Mouse (Mus musculus): ENCODE data around the gene Veph1. TPM values are rescaled to one million over a fixed set of nuclear protein-coding genes. Genes with fewer than 3 reads are reported as not detected.
A peak's percentile ranks its signal among the peaks of the same experiment; 100 is the strongest.

Veph1 gene
- 6.4 and 6.8 TPM in 2 replicates for polyA plus RNA-seq (2015; fragmentation: Nextera tagmentation; extraction: Ambion mirVana)

DNA sequence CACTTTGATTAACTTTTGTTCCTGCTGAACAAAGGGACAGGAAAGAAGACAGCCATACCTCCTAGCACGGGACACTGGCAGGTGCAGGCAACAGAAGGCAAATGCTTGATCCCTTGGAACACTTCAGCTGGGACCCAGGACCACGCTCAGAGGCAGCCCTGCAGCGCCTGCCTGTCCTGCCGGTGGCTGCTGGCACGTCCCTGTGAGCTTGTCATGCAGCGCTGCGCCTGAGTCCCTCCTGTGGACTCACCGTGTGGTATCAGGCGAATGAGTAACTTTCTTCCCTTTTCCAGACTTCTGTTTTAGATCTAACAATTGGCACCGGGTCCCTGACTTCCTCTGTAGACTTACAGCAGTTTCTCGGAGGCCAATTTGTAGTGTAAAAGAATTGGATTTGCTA is at the start of gene Veph1:
Gene Veph1 (minus strand): TSS at position 293 of the 400 bp plus-strand sequence.
- H3K4me2 ChIP-seq = peak within 1 kb of the TSS; percentile 23
- H3K4me1 ChIP-seq = peaks cover 9% of the 10 kb centered on the region
- H3K27ac ChIP-seq = 0 out of 2 replicates have a peak within 1 kb of the TSS, but pooled peaks have one; percentile 40
- no peaks in the 10 kb centered on the region for H3K27me3 ChIP-seq (replicated peaks)
- peak; percentile 76; the same call in 1 of the 2 replicates for ATAC-seq (replicated peaks)
- WGBS = 13% methylated on average over 11 of the region's 11 CpGs
- H3K9ac ChIP-seq = no peak within 1 kb of the TSS
- no peak within 1 kb of the TSS for H3K4me3 ChIP-seq
- no peaks in the 10 kb centered on the region for H3K36me3 ChIP-seq (replicated peaks)
- H3K9me3 ChIP-seq = no peaks in the 10 kb centered on the region

DNA sequence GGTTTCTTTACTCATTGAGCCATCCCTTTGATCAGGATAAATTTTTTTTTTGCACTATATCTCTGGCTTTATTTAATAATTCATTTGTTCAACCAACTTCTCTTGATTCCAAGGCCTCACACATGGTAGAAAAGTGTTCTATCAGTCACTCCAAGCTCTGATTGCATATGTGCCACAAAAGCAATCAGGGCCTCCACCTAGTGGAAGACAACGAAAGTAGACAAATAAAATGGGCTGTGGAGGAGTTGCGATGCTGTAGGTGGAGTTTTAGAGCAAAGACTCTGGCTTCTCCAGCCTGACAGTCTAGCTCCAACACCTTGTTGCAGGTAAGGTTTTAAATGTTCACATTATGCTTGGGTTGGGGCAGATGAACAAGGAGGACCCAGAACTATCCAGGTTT is 44.1 kb upstream of the Veph1 start:
- Histone ChIP-seq H3K36me3 (replicated peaks) (no peaks in the 10 kb centered on the region), H3K9ac (no peak overlapping the region), H3K4me1 (no peaks in the 10 kb centered on the region), H3K4me2 (no peak overlapping the region), H3K4me3 (no peak overlapping the region), H3K27ac (no peak overlapping the region), H3K9me3 (no peaks in the 10 kb centered on the region), H3K27me3 (replicated peaks) (no peaks in the 10 kb centered on the region)
- WGBS = 81% methylated on average over 2 of the region's 2 CpGs
- ATAC-seq (replicated peaks) = no peak

DNA sequence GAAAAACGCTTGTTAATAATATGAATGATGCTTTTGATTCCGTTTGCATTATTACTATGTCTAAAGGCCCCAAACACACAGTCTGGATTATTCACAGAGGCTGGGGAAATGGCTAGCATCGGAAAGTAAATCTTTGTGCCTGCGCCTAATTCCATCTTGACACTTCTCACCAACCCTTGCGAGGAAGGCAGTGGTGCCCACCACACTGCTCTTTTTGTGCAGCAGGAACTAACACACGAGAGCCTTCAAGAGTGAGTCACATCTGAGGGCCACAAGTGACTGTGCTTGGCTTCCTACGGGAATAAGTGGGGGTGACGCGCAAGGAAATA is 35.7 kb upstream of the Veph1 start:
- no peak overlapping the region for H3K4me2 ChIP-seq
- no peak overlapping the region for H3K4me3 ChIP-seq
- 84% methylated on average over 9 of the region's 9 CpGs for WGBS
- no peak overlapping the region for H3K27ac ChIP-seq
- no peaks in the 10 kb centered on the region for H3K36me3 ChIP-seq (replicated peaks)
- H3K9me3 ChIP-seq = no peaks in the 10 kb centered on the region
- H3K4me1 ChIP-seq = 0 out of 2 replicates have a peak, but pooled peaks cover 2% of the 10 kb centered on the region
- no peaks in the 10 kb centered on the region for H3K27me3 ChIP-seq (replicated peaks)
- ATAC-seq (replicated peaks) = no peak
- H3K9ac ChIP-seq = no peak overlapping the region

DNA sequence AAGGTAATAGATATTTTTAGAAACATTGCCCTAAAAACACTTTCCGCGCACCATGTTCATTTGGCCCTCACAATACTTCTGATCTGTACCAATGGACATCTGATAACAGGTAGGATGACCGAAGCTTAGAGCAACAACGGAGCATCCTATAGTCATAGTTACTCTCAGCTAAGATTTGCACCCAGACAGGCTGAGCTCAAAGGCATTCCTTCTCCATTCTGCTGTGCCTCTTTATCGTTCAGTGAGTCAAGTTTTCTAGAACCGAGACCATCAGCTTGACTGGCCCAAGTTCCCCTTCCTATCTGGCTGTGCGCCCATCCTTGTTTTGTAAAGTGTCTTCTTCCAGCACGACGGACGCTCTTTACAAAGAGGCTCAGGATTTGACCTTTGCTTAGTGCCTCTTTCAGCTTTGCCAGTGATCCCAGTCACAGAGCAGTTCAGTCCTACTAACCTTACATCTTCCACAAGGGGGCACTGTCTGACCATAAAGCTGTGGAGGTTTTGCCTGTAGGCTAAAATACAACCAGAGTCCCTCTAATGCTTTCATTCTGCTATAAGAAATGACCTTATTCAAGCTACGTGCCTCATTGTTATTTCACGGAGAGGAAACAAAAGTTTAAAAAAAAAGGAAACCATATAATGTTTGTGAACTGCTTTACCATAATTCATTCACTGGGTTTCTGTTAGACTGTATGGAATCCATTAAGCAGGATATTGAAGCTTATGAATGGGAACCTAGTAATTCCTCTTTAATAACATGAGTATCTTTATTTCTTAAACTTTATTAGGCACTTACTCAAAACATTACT is 35.2 kb upstream of the Veph1 start:
- no peaks in the 10 kb centered on the region for H3K27me3 ChIP-seq (replicated peaks)
- H3K27ac ChIP-seq = no peak overlapping the region
- no peaks in the 10 kb centered on the region for H3K36me3 ChIP-seq (replicated peaks)
- WGBS = 47% methylated on average over 12 of the region's 12 CpGs
- H3K9me3 ChIP-seq = no peaks in the 10 kb centered on the region
- peaks cover 6% of the 10 kb centered on the region; the same call in 1 of the 2 replicates for H3K4me1 ChIP-seq
- peak; percentile 83 for ATAC-seq (replicated peaks)
- no peak overlapping the region for H3K4me3 ChIP-seq
- H3K4me2 ChIP-seq = no peak overlapping the region
- no peak overlapping the region for H3K9ac ChIP-seq

DNA sequence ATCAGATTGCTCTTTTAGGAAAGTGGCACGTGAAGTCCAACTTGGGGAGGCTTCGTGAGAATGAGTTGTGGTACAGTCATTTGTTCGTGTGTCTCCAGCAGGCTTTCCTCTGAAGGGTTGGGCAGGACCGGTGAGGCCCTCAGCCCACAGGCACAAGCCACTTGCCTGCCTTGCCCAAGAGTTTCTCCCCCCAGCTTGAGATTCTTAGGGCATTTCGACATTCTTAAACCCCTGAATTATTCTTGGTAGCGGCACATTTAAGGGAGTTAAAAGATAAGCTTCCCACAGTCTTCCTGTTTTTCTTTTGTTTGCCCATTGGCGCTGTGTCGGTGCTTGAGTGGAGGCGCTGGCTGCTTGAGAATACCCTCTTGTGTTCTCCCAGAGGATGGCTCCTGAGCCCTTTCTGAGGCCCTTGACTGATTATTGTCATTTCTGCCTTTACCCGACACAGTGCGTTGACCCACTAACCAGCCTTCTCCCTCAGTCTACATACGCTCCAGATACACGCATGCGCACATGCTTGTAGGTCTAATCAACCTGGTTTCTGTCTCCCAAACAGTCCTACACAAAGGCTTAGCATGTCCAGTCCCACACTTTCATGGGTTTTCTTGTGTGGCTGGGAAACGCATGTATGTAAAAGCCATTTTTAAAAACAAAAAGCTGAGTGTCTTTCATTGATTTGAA is 34.4 kb upstream of the Veph1 start:
- Histone ChIP-seq H3K27ac (no peak overlapping the region), H3K27me3 (replicated peaks) (no peaks in the 10 kb centered on the region), H3K9ac (no peak overlapping the region), H3K36me3 (replicated peaks) (no peaks in the 10 kb centered on the region), H3K4me3 (no peak overlapping the region), H3K4me1 (peaks cover 12% of the 10 kb centered on the region), H3K4me2 (no peak overlapping the region), H3K9me3 (no peaks in the 10 kb centered on the region)
- WGBS = 69% methylated on average over 15 of the region's 15 CpGs
- no peak for ATAC-seq (replicated peaks)

DNA sequence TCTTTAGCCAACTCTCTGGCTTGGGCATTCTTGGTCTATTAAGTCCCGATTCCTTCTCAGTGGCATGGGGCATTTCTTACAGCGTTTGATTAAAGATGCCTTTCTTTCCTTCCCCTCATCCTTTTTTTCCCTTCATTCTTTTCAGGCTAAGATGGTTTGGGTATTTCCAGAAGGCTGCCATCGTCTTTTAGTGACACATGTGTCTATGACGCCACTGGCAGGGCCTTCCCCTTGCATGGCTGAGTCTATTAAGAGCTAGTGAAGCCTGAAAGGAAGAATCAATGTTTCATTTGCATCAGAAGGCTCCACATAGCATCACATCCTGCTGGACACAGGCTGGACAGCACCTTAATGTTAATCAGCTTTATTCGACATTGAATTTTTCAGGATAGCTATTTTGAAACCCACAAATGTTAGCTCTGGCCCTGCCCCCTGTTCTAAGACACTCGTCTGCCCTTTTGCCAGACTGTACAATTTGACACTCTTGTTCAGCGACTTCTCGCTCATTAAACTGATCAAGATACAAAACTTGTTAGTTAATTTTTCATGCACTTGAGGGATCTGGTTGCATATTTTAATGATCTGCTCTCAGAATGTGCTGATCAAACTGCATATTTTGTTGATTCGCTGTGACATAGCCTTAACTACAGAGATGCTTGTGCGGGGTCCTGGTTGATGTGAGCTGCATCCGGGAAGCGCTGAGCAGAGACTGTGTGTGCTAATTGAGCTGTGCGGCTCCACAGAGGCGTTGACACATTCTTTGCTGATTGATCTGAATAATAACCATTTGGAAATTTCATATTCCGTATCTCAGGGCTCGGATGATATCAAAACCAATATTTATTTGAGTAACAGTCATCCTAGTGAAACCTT is 29.6 kb upstream of the Veph1 start:
- no peaks in the 10 kb centered on the region for H3K36me3 ChIP-seq (replicated peaks)
- 22% methylated on average over 16 of the region's 16 CpGs for WGBS
- H3K4me1 ChIP-seq = peaks cover 20% of the 10 kb centered on the region
- no peaks in the 10 kb centered on the region for H3K9me3 ChIP-seq
- H3K27ac ChIP-seq = peak overlapping the region; percentile 76
- no peak overlapping the region for H3K9ac ChIP-seq
- H3K4me3 ChIP-seq = no peak overlapping the region
- no peaks in the 10 kb centered on the region for H3K27me3 ChIP-seq (replicated peaks)
- peak; percentile 85 for ATAC-seq (replicated peaks)
- no peak overlapping the region for H3K4me2 ChIP-seq

DNA sequence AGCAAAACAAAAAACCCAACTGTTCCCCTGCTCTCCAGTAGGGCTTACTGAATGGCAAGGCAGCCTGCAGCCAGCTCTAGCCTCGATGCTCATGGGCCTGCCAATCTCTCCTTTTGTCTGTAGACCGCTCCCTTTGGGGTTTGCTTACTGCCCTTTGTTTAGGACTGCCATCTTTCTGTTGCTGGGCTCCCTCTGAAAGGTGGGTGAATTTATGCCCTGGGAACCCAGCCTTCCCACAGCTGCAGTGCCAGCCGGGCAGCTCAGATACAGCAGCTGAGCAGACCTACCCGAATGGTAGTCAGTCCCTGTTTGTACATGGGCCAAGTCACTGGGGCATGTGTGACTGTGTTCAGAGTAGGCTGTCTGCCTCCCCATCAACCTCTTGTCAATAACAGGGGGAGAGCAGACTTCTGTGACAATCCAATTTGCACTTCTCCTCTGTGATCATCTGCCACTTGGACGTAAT is 28.9 kb upstream of the Veph1 start:
- Histone ChIP-seq H3K27me3 (replicated peaks) (no peaks in the 10 kb centered on the region), H3K4me3 (no peak overlapping the region), H3K27ac (peak overlapping the region; percentile 76), H3K4me2 (no peak overlapping the region), H3K9ac (no peak overlapping the region), H3K9me3 (no peaks in the 10 kb centered on the region), H3K4me1 (peaks cover 20% of the 10 kb centered on the region), H3K36me3 (replicated peaks) (no peaks in the 10 kb centered on the region)
- WGBS = 14% methylated on average over 5 of the region's 5 CpGs
- ATAC-seq (replicated peaks) = peak; percentile 94

DNA sequence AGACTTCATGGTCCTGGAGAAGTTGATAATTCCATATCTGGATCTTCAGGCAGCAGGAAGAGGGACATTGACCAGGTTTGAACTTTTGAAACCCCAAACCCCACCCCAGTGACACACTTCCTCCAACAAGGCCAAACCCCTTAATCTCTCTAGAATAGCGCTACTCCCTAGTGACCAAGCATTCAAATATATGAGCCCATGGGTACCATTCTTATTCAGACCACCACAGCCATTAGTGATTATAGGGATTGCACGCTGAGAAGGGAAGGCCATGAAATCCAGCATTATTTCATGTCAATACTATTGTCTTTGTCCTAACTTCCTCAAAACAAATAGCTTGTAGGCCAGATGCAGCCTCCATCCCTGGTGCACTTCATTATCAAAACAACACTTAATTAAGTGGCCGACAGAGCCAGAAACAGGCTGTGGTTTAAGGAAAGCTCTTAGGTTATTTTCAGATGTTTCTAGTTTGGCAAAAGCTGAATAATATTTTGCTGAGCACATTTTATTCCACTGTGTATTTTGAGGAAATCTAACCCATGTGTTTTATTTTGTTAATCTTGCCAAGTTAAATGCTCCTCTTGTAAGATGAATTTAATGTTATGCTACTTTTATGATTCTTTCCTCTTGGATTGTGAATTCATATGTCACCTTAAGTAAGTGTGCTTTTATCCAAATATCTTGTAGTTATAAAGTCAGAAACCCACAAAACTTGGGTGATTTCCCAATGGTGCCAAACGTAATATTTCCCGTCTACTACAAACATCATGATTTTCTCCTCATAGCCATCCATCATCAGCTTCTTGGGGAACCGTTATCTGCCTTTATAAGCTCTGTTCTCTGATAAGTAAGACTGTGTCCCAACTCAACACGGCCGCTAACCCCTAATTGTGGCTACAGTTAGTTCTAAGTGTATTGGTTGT is 18.4 kb upstream of the Veph1 start:
- Histone ChIP-seq H3K4me3 (no peak overlapping the region), H3K4me1 (no peaks in the 10 kb centered on the region), H3K27me3 (replicated peaks) (no peaks in the 10 kb centered on the region), H3K9ac (no peak overlapping the region), H3K9me3 (no peaks in the 10 kb centered on the region), H3K36me3 (replicated peaks) (no peaks in the 10 kb centered on the region), H3K27ac (no peak overlapping the region), H3K4me2 (no peak overlapping the region)
- 87% methylated on average over 8 of the region's 8 CpGs for WGBS
- ATAC-seq (replicated peaks) = no peak

DNA sequence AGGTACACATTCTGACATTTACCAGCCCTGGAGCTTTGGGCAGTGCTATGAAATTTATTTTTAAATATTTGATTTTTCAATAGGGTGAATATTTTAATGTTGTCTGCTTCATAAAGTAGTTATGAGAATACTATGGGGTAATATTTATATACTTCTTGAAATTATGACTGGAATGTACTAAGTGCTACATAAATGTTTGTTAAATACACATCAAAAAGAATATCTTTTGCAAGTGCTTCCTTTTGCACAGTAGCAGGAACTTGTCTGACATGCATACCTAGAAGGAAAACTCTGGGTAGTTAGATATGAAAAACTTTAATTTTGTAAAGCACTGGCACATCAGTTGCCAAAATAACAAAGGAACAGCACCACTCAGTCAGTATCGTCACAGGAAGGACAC is 13.9 kb upstream of the Veph1 start:
- H3K27me3 ChIP-seq (replicated peaks) = no peaks in the 10 kb centered on the region
- H3K4me1 ChIP-seq = no peaks in the 10 kb centered on the region
- H3K4me2 ChIP-seq = no peak overlapping the region
- no peak overlapping the region for H3K4me3 ChIP-seq
- no peaks in the 10 kb centered on the region for H3K9me3 ChIP-seq
- H3K27ac ChIP-seq = no peak overlapping the region
- no peak for ATAC-seq (replicated peaks)
- no peaks in the 10 kb centered on the region for H3K36me3 ChIP-seq (replicated peaks)
- no peak overlapping the region for H3K9ac ChIP-seq
- 91% methylated on average over 1 of the region's 1 CpGs for WGBS

DNA sequence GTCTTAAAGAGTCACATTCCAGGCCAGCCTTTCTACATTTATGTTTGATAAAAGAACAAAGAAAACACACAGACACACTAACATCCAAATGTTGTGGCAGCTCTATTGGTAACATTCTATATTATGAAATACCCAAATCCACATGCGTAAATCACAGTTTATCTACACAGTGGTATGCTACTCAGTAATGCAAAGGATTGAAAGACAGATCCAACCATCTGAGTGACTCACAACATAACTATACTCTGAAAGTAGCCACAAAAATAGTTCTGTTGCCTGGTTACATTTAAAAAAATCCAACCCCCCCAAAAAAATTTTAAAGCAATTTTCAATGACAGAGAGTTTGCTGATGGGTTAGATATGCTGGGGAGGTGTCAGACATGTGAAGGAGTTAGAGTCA is 12.9 kb upstream of the Veph1 start:
- no peak overlapping the region for H3K4me3 ChIP-seq
- no peaks in the 10 kb centered on the region for H3K27me3 ChIP-seq (replicated peaks)
- no peak overlapping the region for H3K9ac ChIP-seq
- ATAC-seq (replicated peaks) = no peak
- no peaks in the 10 kb centered on the region for H3K36me3 ChIP-seq (replicated peaks)
- H3K27ac ChIP-seq = no peak overlapping the region
- no peaks in the 10 kb centered on the region for H3K9me3 ChIP-seq
- H3K4me2 ChIP-seq = no peak overlapping the region
- WGBS = 97% methylated on average over 1 of the region's 1 CpGs
- H3K4me1 ChIP-seq = no peaks in the 10 kb centered on the region

DNA sequence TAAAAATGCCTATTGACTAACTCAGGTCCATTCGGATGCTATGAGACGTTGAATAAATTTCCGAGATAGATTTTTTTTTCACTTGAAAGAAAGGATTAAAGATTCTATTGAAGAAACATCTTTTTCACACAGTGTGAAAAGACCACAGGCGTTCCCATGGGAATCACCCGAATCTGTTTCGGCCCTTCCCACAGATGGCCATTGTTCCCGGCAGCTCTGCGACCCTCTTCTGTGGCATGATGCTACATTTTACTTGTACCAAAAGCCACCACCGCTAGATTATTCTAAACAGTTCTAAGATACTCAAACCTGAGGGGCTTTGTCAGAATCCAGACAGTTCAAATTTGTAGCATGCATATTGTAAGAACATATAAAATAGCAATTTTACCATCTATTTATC is 1.4 kb downstream of the Veph1 start:
- Histone ChIP-seq H3K9ac (no peak overlapping the region), H3K4me1 (peaks cover 9% of the 10 kb centered on the region), H3K27me3 (replicated peaks) (no peaks in the 10 kb centered on the region), H3K27ac (no peak overlapping the region), H3K9me3 (no peaks in the 10 kb centered on the region), H3K4me2 (no peak overlapping the region; the same call in 1 of the 2 replicates), H3K36me3 (replicated peaks) (no peaks in the 10 kb centered on the region), H3K4me3 (no peak overlapping the region)
- WGBS = 9% methylated on average over 9 of the region's 9 CpGs
- ATAC-seq (replicated peaks) = 0 out of 2 replicates have a peak, but pooled peaks have one; percentile 18

Data from midbrain, embryonic 15.5 days (tissue).